Mouse (Mus musculus) ES-Bruce4 (cell line): ENCODE measurements around the gene Tmem198b.

ENCODE experiments used
- CTCF ChIP-seq: IDR thresholded peaks from one replicate; pipeline ENCODE4 v1.8.1; 2011; ENCODE audit warnings: low read depth, low read length
- POLR2A ChIP-seq: IDR thresholded peaks from one replicate; pipeline ENCODE4 v1.8.1; 2011; ENCODE audit warnings: low read length; ENCODE audit not compliant: insufficient read depth

GRCm38 (mm10) chr10:128840612-128841011 is 36.4 kb upstream of the Tmem198b start:
- TF ChIP-seq POLR2A (no peak), CTCF (no peak)
